Mouse (Mus musculus) midbrain, embryonic 16.5 days (tissue): ENCODE results near the gene Nucb1. TPM values are rescaled to one million over a fixed set of nuclear protein-coding genes. Genes with fewer than 3 reads are reported as not detected.
"Not testable (repeated sequence)": the region's sequence is repeated elsewhere in the genome, so short reads cannot be mapped to it uniquely, and the experiment has no call there.

Experiments
- ATAC-seq: fragments of 200-750 bp; cut with Nextera tagmentation; 2 replicates; pipeline ENCODE4 v1.8.0; 2017; ENCODE audit warnings: moderate TSS enrichment
- H3K27ac ChIP-seq: fragments of 300-500 bp; sonication (generic); 2 replicates; pipeline ENCODE4 v1.5.1; 2014; ENCODE audit warnings: mild to moderate bottlenecking, low read length, mixed read lengths
- H3K27me3 ChIP-seq: fragments of 300-500 bp; sonication (generic); 2 replicates; pipeline ENCODE4 v1.6.1; 2014; ENCODE audit warnings: low read depth, low read length, mixed read lengths; ENCODE audit not compliant: control insufficient read depth, insufficient read depth
- H3K36me3 ChIP-seq: fragments of 300-500 bp; sonication (generic); 2 replicates; pipeline ENCODE4 v1.6.1; 2014; ENCODE audit warnings: mild to moderate bottlenecking, low read length, moderate library complexity, mixed read lengths; ENCODE audit not compliant: control insufficient read depth, insufficient read depth
- H3K4me1 ChIP-seq: fragments of 300-500 bp; sonication (generic); 2 replicates; pipeline ENCODE4 v1.6.1; 2014; ENCODE audit warnings: mild to moderate bottlenecking, low read length, mixed read lengths; ENCODE audit not compliant: control insufficient read depth, insufficient read depth
- H3K4me2 ChIP-seq: fragments of 300-500 bp; sonication (generic); 2 replicates; pipeline ENCODE4 v1.6.1; 2014; ENCODE audit warnings: mild to moderate bottlenecking, low read length, mixed read lengths
- H3K4me3 ChIP-seq: fragments of 300-500 bp; sonication (generic); 2 replicates; pipeline ENCODE4 v1.5.1; 2014; ENCODE audit warnings: low read depth, mild to moderate bottlenecking, low read length, moderate library complexity, mixed read lengths
- H3K9ac ChIP-seq: fragments of 300-500 bp; sonication (generic); 2 replicates; pipeline ENCODE4 v1.6.1; 2014; ENCODE audit warnings: low read depth, low read length, mixed read lengths
- H3K9me3 ChIP-seq: fragments of 300-500 bp; sonication (generic); replicated peaks from 2 replicates; pipeline ENCODE4 v1.6.1; 2014; ENCODE audit warnings: mild to moderate bottlenecking, low read length, mixed read lengths; ENCODE audit not compliant: control insufficient read depth, poor library complexity, severe bottlenecking
- WGBS: fragments of 180-500 bp; shearing (Covaris S2); extraction: QIAGEN DNeasy Blood & Tissue Kit; methylation state at CpG from one replicate; pipeline ENCODE4 v1.1.7; 2014; 5-methylcytosine and 5-hydroxymethylcytosine counted together
- polyA plus RNA-seq: library from polyadenylated mRNA; unstranded; fragments of >200 nt; fragmentation: Nextera tagmentation; extraction: Ambion mirVana; gene quantifications from 2 replicates; pipeline ENCODE4 v1.2.1, GENCODE M21; 2015

Gene Nucb1
- polyA plus RNA-seq, 1 experiment from 2014 or later = 119 TPM

DNA sequence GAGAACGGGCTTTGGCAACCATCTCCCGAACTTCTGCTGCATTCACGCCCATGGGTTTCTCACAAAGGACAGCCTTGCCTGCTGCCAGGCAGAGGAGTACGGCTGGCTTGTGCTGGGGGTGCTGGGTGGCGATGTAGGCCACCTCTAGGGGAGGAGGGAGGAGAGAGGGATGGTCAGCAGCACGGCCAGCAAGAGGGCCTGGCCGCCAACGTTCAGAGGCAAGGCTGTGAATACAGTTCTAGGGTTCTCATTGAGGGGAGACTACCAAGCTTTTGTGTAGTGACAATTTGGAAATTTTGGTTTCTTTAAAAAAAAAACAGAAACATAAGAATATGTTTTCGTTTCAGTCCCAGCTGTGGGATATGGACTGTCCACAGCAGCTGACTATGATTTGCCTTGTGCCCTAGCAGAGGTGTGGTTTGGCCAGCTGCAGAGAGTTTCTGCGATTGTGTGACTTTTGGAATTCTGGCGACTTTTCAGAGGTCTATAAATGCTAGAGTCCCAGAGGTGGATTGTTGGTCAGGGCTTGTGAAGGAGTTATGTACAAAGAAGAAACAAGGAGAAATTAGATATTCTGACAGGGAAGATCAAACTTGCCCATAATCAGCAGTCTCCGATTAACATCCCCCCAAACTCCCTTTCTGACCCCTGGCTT is 23.3 kb downstream of the Nucb1 start, which contains the start of gene Gm45808:
Gene Gm45808, minus strand, starts transcription at position 51 of the 655 bp plus-strand sequence.
- Histone ChIP-seq H3K9ac (no peak within 1 kb of the TSS), H3K4me3 (no peak within 1 kb of the TSS), H3K4me1 (peaks cover 15% of the 10 kb centered on the region), H3K9me3 (no peaks in the 10 kb centered on the region), H3K36me3 (no peaks in the 10 kb centered on the region), H3K4me2 (no peak within 1 kb of the TSS; the same call in 1 of the 2 replicates), H3K27ac (0 out of 2 replicates have a peak within 1 kb of the TSS, but pooled peaks have one; percentile 14), H3K27me3 (no peaks in the 10 kb centered on the region)
- ATAC-seq = no peak
- 84% methylated on average over 12 of the region's 12 CpGs for WGBS

DNA sequence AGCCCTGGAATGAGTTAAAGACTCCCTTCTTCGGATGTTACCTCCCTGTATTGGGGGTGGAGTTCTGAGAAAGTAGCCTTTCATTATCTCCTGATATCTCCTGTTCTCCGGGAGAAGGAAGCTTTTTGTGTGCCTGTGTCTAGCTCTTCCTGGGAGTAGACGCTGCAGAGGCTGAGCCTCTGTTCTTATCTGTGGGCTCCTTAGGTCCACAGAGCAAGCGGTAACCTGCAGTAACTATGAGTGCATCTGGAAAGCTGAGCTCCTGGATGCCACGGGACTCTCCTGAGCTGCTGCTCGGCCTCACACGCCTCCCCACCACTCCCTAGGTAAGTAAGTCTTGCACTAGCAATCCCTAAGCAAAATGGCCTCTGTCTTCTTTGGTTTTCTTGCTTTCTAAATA is 24.0 kb downstream of the Nucb1 start:
- no peak overlapping the region for H3K4me3 ChIP-seq
- ATAC-seq = no peak
- WGBS = 85% methylated on average over 7 of the region's 7 CpGs
- H3K4me2 ChIP-seq = no peak overlapping the region
- H3K27ac ChIP-seq = no peak overlapping the region
- no peaks in the 10 kb centered on the region for H3K36me3 ChIP-seq
- no peaks in the 10 kb centered on the region for H3K9me3 ChIP-seq
- peaks cover 15% of the 10 kb centered on the region for H3K4me1 ChIP-seq
- H3K27me3 ChIP-seq = no peaks in the 10 kb centered on the region
- H3K9ac ChIP-seq = no peak overlapping the region

DNA sequence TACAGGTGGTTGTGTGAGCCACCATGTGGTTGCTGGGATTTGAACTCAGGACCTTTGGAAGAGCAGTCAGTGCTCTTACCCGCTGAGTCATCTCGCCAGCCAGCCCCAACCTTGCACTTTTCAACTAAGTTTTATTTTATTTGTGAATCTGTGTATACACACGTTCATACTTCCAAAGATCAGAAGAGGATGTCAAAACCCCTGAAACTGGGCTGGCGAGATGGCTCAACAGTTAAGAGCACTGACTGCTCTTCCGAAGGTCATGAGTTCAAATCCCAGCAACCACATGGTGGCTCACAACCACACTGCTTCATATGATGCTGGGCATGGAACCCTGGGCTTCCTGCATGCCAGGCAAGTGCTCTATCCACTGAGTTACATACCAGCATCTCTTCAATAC is 25.2 kb downstream of the Nucb1 start:
- H3K4me1 ChIP-seq = peaks cover 12% of the 10 kb centered on the region
- H3K4me3 ChIP-seq, H3K9me3 ChIP-seq, ATAC-seq, H3K4me2 ChIP-seq, H3K27me3 ChIP-seq, H3K27ac ChIP-seq, H3K36me3 ChIP-seq, H3K9ac ChIP-seq: not testable (repeated sequence)
- 93% methylated on average over 5 of the region's 5 CpGs for WGBS

DNA sequence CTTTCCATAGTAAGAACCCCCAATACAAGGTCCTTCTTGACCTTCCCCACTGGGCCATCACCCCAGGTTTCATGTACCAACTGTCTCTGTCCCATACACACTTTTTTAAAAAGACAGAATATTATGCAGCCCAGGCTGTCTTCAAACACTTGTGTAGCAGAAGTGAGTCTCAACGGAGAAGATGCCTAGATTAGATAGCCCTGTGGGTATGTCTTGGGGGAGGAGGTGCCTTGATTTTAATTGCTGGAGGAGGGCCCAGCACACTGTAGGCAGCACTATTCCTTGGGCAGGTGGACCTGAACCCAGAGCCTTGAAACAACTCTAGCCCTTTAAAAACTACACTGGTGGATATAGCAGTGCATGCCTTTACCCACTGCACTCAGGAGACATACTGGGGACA is 28.0 kb downstream of the Nucb1 start:
- H3K4me2 ChIP-seq = no peak overlapping the region
- ATAC-seq = no peak
- no peaks in the 10 kb centered on the region for H3K27me3 ChIP-seq
- WGBS = 95% methylated on average over 1 of the region's 1 CpGs
- H3K36me3 ChIP-seq = no peaks in the 10 kb centered on the region
- no peaks in the 10 kb centered on the region for H3K9me3 ChIP-seq
- no peak overlapping the region for H3K4me3 ChIP-seq
- H3K9ac ChIP-seq = no peak overlapping the region
- H3K27ac ChIP-seq = no peak overlapping the region
- H3K4me1 ChIP-seq = no peaks in the 10 kb centered on the region

DNA sequence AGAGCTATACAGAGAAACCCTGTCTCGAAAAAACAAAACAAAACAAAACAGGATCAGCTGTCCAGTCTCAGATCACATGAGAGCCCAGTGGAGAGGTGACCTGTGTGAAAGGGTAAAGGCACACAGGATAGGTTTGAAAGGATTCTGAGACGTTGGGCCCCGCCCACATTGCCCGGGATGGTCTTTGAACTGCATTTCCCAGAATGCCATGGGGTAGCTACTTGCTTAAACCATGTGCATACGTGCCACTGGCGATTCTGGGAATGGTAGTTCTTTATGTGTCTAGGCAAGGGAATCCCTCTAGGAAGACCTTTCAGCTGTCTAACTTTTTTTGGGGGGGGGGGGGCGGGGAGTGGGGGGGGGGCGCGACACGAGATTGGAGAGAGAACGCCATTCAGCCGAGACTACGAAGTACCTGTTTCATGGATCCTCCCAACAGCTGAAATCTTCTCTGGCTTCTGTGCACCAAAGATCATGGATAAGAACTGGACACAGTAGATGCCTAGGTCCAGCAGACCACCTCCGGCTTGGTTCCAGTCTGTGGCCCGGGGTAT is 28.8 kb downstream of the Nucb1 start, which contains the start of gene Tulp2:
Gene Tulp2, plus strand, starts transcription at position 504 of the 554 bp plus-strand sequence.
- H3K4me2 ChIP-seq = no peak within 1 kb of the TSS
- no peaks in the 10 kb centered on the region for H3K4me1 ChIP-seq
- ATAC-seq = peak; percentile 83
- 48% methylated on average over 15 of the region's 15 CpGs for WGBS
- H3K4me3 ChIP-seq = no peak within 1 kb of the TSS
- no peak within 1 kb of the TSS for H3K9ac ChIP-seq
- H3K36me3 ChIP-seq = no peaks in the 10 kb centered on the region
- no peaks in the 10 kb centered on the region for H3K9me3 ChIP-seq
- H3K27ac ChIP-seq = no peak within 1 kb of the TSS
- H3K27me3 ChIP-seq = no peaks in the 10 kb centered on the region

DNA sequence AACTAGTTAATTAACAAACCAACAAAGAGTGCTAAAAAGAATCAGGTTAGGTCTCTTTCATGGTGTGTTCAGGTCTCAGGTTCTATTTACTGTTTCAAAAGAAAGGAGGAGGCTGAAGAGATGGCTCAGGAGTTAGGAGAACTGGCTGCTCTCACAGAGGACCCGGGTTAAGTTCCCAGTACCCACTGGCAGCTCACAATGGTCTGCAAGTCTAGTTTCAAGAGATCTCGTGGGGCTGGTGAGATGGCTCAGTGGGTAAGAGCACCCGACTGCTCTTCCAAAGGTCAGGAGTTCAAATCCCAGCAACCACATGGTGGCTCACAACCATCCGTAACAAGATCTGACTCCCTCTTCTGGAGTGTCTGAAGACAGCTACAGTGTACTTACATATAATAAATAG is 29.9 kb downstream of the Nucb1 start:
- H3K36me3 ChIP-seq, H3K4me1 ChIP-seq, H3K9me3 ChIP-seq, H3K4me3 ChIP-seq, H3K9ac ChIP-seq, H3K27ac ChIP-seq, H3K4me2 ChIP-seq, ATAC-seq, H3K27me3 ChIP-seq: not testable (repeated sequence)
- 75% methylated on average over 3 of the region's 4 CpGs for WGBS

DNA sequence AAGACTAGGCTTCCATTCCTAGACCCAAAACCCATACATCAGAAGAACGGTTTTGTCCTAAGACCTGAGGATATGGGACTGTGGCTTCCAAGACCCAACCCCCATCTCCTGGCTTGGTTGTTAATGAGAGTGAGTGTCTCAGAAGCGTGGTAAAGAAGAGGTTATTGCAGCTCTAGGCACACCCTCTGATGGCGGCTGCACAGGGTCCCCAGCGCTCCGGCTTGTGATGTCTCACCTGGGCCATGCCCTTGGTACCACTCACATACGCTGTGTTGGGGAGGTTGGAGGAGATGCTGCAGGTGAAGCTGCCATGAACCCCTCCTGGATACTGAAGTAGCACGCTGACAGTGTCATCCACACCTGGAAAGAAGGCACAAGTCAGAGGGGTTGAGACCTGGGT is 31.4 kb downstream of the Nucb1 start:
- no peak for ATAC-seq
- Histone ChIP-seq H3K9ac (no peak overlapping the region), H3K4me2 (no peak overlapping the region), H3K9me3 (no peaks in the 10 kb centered on the region), H3K4me3 (no peak overlapping the region), H3K4me1 (no peaks in the 10 kb centered on the region), H3K27me3 (no peaks in the 10 kb centered on the region), H3K36me3 (no peaks in the 10 kb centered on the region), H3K27ac (no peak overlapping the region)
- 93% methylated on average over 7 of the region's 7 CpGs for WGBS

DNA sequence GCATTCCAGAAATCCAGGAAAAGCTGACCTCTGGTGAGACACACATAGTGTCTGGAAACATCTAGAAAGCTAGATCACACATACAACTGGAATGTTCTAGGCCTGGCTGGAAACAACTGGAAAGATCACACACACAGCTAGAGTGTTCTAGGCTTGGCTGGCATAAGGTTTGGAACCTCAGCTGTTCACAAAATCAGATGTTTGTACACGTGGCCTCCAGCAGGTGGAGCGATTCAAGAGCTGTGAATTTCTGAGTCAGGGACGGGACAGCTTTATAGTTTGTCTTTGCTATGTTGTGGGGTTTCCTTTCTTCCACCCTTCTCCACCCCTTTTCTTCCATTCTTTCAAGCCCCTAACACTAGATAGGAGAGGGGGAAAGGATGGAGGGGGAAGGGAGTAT is 33.2 kb downstream of the Nucb1 start:
- Histone ChIP-seq H3K4me1 (no peaks in the 10 kb centered on the region), H3K9ac (no peak overlapping the region), H3K27me3 (no peaks in the 10 kb centered on the region), H3K27ac (no peak overlapping the region), H3K4me2 (no peak overlapping the region), H3K4me3 (no peak overlapping the region), H3K36me3 (no peaks in the 10 kb centered on the region), H3K9me3 (no peaks in the 10 kb centered on the region)
- 8% methylated on average over 3 of the region's 3 CpGs for WGBS
- ATAC-seq = no peak

DNA sequence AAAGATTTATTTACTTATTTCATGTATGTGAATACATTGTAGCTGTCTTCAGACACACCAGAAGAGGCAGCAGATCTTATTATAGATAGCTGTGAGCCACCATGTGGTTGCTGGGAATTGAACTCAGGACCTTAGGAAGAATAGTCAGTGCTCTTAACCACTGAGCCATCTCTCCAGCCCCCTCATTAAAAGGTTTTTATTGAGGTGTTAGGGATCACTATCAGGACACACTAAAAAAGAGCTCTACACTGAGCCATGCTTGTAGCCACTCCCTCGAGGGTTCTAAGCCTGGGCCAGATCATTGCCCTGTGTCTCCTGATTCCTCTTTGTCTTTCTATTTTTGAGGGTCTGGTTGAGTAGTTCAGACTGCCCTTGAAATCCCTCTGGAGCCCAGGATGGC is 33.8 kb downstream of the Nucb1 start:
- no peak for ATAC-seq
- WGBS = 55% methylated on average over 1 of the region's 1 CpGs
- no peaks in the 10 kb centered on the region for H3K9me3 ChIP-seq

More for the DNA sequence above, 33.8 kb downstream of the Nucb1 start:
- no peak overlapping the region for H3K4me3 ChIP-seq
- no peaks in the 10 kb centered on the region for H3K36me3 ChIP-seq
- H3K4me2 ChIP-seq = no peak overlapping the region
- no peaks in the 10 kb centered on the region for H3K4me1 ChIP-seq
- H3K27me3 ChIP-seq = no peaks in the 10 kb centered on the region
- H3K9ac ChIP-seq = no peak overlapping the region
- no peak overlapping the region for H3K27ac ChIP-seq
